Mouse (Mus musculus): ENCODE measurements around the gene Fbxl8.

GRCm38 (mm10) chr8:105265128-105265527, 680 bp downstream of the Fbxl8 start:
- no peak for TF ChIP-seq POLR2A (IDR thresholded peaks at IDR 0.05; ENCODE audit: borderline replicate concordance, insufficient read depth, low read length)
- TF ChIP-seq CTCF (IDR thresholded peaks at IDR 0.05; ENCODE audit: borderline replicate concordance, insufficient read depth, low read depth, low read length) = no peak
